In genomic region chr10:21077151-21077719, GRCm38 (mm10) we compare ENCODE assay signal across 10 mouse cellular contexts.
A peak's percentile ranks its signal among the peaks of the same experiment; 100 is the strongest.
DNase-seq lines count a peak whose midpoint lies in the region.
"Had no signal": no experiment of that assay in that cellular context is flagged by ENCODE, and none has a peak within 500 bp of the region (broad histone marks: within the 10 kb centered on the region; RNA-seq: fewer than 3 reads in every experiment).

No protein-coding gene starts in this region.

- intact Hi-C loops in left cerebral cortex, postnatal 4 days (cut with DNase I): no loop called here

- peak; percentile 88 for DNase-seq in CD4-positive, CD25-positive, alpha-beta regulatory T cell, adult 2 months (ENCODE audit: low read depth, low spot score)
- DNase-seq in T-cell, adult 2 months (ENCODE audit: low spot score): peak; percentile 83
- DNase-seq in lung, postnatal 10 days: peak; percentile 13
- peak; percentile 30 to 68 for DNase-seq in spleen, postnatal 10 days (ENCODE audit: low spot score in 2 of 2)
- DNase-seq in left cerebral cortex, adult 8-10 months (ENCODE audit: low spot score in 2 of 2): no peak
- DNase-seq in layer of hippocampus, adult 18-20 months (ENCODE audit: low spot score in 2 of 2): no peak
- no peak for DNase-seq in left cerebral cortex, postnatal 4 days
- DNase-seq: gastrocnemius, postnatal 14 days; kidney, postnatal 10 days; retina, postnatal 1 day had no signal

Comparison
In these comparisons a context has a peak if more than half of its experiments do, and no peak if none do; other contexts are left out.
1. DNase-seq: peak in CD4-positive, CD25-positive, alpha-beta regulatory T cell, adult 2 months (single experiment), T-cell, adult 2 months (single experiment), lung, postnatal 10 days (single experiment) and spleen, postnatal 10 days (2 of 2); none in left cerebral cortex, adult 8-10 months (0 of 2), layer of hippocampus, adult 18-20 months (0 of 2) and left cerebral cortex, postnatal 4 days (single experiment).